Mouse (Mus musculus) hematopoietic stem cell, adult 5-6 weeks (primary cell): ENCODE measurements at regions not wholly inside any gene's neighbourhood (a gene's known extent, or its start where the extent isn't known, plus 50 kb on each side); places are given as distances from the start of the nearest gene placed in this dataset.

Source experiments
- ATAC-seq, 2 experiments: fragments of 125-278 bp in 1 of 2; replicated peaks in 1 of 2; 2 replicates each; pipeline ENCODE4 v1.8.0; 2016 to 2017; ENCODE audit warnings: inconsistent platforms in 2 of 2, mild to moderate bottlenecking in 2 of 2, moderate number of reproducible peaks in 2 of 2, low read depth in 1 of 2, moderate TSS enrichment in 1 of 2; ENCODE audit not compliant: low FRiP score in 2 of 2, poor library complexity in 2 of 2, severe bottlenecking in 2 of 2, insufficient read depth in 1 of 2, low TSS enrichment in 1 of 2

DNA sequence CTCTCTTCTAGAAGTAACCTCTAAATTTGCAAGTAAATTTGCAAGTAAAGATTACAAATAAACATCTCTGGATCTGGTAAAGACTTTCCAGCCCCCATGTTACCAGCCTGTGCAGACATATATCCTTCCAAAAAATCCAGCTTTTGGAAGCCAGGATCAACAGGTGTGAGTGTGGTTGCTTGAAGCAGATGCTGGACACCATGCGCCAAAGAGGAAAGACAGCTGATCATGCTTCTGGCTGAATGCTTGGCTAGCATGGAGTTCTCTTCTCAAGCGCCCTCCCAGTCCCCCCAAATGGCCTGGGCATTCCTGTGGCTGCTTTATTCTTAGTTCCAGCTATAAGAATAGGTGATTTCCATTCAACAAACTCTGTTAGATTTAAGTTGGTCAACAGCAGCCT, 404.9 kb downstream of the Gm45692 start:
- ATAC-seq = no peak

GRCm38 (mm10) chr8:26526474-26527185, 407.3 kb downstream of the Gm45692 start:
- ATAC-seq = no peak

DNA sequence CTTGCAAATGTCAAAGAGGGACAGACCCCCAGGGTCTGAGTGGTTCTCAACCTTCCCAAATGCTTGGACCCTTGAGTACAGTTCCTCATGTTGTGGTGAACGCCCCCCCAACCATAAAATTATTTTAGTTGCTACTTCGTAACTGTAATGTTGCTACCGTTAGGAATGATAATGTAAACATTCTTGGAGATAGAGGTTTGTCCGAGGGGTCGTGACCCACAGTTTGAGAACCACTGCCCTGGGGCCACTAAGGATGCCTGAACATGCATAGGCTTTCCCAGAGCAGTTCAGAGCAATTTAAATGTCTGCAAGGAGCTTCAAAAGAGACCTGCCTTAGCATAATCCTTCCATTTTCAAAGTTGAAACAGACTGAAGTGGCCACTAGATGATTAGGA, 407.8 kb downstream of the Gm45692 start:
- no peak for ATAC-seq

DNA sequence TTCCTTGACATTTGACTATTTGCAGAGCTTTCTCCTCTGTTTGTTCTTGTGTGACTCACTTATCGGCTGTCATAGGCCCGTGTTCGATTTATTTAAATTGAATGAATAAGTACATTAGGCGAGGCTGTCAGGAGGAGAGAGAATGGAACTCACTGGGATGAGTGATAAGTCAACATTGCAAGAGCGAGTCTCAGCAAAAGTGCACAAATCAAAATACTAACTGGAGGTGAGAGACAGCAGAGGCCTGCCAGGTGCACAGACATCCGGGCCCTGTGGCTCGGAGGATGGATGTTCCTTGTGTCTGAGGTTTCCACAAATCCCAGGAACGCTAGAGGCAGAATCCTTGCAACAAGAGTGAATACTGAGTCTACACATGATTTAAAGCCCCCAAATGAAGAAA, 410.6 kb downstream of the Gm45692 start:
- ATAC-seq = no peak

DNA sequence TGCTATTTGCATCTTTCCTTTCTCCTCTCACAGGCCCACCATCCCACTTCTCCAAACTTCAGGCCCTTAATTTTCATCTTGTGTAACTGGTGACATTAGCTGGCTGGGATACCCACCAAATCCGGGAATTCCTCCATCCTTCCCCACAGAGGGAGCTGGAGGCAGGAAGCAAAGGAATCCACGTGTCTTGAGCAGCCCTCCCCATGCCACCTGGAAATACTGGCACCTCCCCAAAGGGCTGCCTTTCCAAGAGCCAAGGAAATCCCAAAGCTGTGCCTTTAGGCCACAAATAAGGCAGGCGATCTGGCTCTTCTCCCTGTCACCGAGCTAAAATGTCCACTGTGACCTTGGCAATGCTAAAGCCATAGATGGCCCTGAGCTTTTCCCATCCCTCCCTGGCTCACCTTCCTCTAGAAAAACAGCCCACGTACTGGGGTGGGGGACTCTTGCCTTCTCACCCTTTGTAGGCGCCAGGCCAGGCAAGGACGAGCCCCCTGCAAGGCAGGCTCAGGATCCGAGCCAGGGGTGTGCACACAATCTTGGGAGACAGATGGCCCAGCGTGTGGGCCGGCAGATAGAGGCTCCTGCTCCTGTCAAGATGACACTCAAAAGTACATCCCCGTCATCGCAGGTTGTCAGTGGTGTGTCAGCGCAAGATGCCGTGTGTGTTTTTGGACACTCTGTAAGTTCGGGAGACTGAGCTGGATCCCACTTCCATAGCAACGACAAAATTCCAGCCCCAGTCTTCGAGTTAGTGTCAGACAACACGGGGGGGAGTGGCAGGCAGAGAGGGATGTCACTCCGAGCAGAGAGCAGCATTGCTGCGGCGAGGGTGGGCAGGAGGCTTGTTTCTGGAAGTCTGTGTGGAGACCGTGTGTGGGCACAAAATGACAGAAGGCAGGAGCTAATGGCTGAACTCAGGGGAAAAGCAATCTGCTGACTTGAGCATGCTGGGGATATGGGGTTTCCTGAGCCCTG, 414.4 kb downstream of the Gm45692 start:
- no peak for ATAC-seq

GRCm38 (mm10) chr8:26535816-26536215, 416.5 kb downstream of the Gm45692 start:
- ATAC-seq = no peak

DNA sequence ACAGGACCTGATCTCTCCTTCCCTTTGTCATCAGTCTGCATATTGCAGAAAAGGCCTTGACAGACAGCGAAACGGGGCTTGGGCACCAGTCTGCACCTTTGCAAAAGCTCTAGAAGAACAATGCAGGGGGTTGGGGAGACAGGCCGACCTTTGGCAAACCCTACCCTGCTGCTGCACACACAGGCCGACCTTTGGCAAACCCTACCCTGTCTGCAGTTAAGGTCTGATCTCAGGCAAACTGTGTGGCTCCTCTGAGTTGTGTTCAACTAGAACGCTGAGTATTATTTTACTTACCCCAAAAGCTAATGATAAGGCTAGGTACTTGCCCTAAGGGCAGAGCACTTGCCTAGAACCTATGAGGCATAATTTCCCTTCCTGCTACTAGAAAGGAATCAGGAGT, 423.4 kb upstream of the Zfp703 start:
- no peak for ATAC-seq

GRCm38 (mm10) chr8:26559196-26559595, 417.9 kb upstream of the Zfp703 start:
- no peak for ATAC-seq

GRCm38 (mm10) chr8:26563151-26563550, 414.0 kb upstream of the Zfp703 start:
- no peak for ATAC-seq

DNA sequence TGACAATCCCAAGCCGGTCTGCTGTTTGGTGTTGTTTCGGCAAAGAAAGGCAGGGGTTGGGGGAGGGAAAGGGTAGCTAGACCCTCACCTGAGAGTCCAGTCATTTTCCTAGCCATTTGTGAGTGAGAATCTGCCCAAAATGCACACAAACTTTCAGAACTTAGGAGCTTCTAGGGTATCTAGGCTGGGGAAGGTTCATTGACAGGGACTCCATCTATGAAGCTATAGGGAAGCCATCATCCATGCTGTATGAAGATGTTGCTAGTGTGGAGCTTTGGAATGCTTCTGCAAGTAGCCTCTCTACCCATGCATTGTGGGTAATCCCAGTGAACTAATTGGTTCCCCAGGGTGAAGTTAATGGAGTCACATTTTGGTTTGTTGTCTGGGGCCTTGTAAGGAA, 412.9 kb upstream of the Zfp703 start:
- ATAC-seq = no peak

GRCm38 (mm10) chr8:26568423-26569060, 408.6 kb upstream of the Zfp703 start:
- no peak for ATAC-seq

DNA sequence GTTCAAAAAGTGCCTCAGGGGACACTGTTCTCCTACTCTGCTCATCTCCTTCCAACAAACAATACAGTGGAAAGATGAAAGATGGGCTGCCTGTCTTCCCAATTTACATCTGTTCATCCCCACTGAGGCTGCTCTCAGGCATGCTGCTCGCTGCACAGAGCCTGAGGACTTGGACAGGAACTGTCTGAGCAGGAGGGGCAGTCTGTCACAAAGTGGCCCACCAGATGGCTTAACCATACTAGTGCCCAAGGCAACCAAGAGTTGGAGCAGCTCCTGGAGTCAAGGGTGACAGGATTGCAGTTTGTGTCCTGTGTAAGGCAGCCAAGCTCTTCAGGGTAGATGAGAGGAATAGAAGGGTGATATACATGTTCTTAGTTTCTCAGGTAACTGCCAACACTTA, 388.3 kb upstream of the Zfp703 start:
- ATAC-seq = no peak

GRCm38 (mm10) chr8:26590591-26591212, 386.4 kb upstream of the Zfp703 start:
- no peak for ATAC-seq

GRCm38 (mm10) chr8:26591266-26591665, 385.9 kb upstream of the Zfp703 start:
- ATAC-seq = no peak

GRCm38 (mm10) chr8:26593536-26594368, 383.4 kb upstream of the Zfp703 start:
- no peak for ATAC-seq

- ATAC-seq = no peak
Measured at GRCm38 (mm10) chr8:26594369-26594920, 382.7 kb upstream of the Zfp703 start.
